Mouse (Mus musculus) layer of hippocampus, adult 8-10 months (tissue): ENCODE results near the gene Swi5. TPM values are rescaled to one million over a fixed set of nuclear protein-coding genes. Genes with fewer than 3 reads are reported as not detected.
"Not testable (repeated sequence)": the region's sequence is repeated elsewhere in the genome, so short reads cannot be mapped to it uniquely, and the experiment has no call there.

ENCODE experiments used
- DNase-seq, 2 experiments: peaks; one replicate each; pipeline ENCODE4 v3.0.0; 2022; ENCODE audit warnings: low spot score in 2 of 2
- total RNA-seq, 4 experiments: library from RNA; stranded (reverse); gene quantifications; 2 replicates each; pipeline ENCODE4 v1.2.4; 2022

Swi5 gene
- total RNA-seq, 4 experiments from 2014 or later, result 192 to 208 (median 196) TPM

- no peak for DNase-seq
Observed at GRCm38 (mm10) chr2:32311443-32312317, 23.8 kb upstream of the Swi5 start.

- DNase-seq, result no peak
Observed at GRCm38 (mm10) chr2:32310096-32310845, 22.4 kb upstream of the Swi5 start.

- DNase-seq, result peak; percentile 21 to 24
Observed at GRCm38 (mm10) chr2:32308870-32309568, 21.1 kb upstream of the Swi5 start.

- peak; percentile 61 to 79 for DNase-seq
Observed at GRCm38 (mm10) chr2:32307941-32308760, 20.3 kb upstream of the Swi5 start.

GRCm38 (mm10) chr2:32307247-32307798, 19.4 kb upstream of the Swi5 start:
- peak in 1 of 2 experiments; percentile 29 for DNase-seq

GRCm38 (mm10) chr2:32306176-32306575, 18.3 kb upstream of the Swi5 start:
- no peak for DNase-seq

- no peak for DNase-seq
Observed at GRCm38 (mm10) chr2:32305668-32306067, 17.8 kb upstream of the Swi5 start.

- DNase-seq, result peak in 1 of 2 experiments; percentile 62
Observed at GRCm38 (mm10) chr2:32304145-32304832, 16.4 kb upstream of the Swi5 start.

GRCm38 (mm10) chr2:32302952-32303351, 15.1 kb upstream of the Swi5 start:
- DNase-seq, result no peak

- DNase-seq, result peak in 1 of 2 experiments; percentile 26
Observed at GRCm38 (mm10) chr2:32299469-32299868, 11.6 kb upstream of the Swi5 start.

- not testable (repeated sequence) for DNase-seq
Observed at GRCm38 (mm10) chr2:32295842-32296241, 8.0 kb upstream of the Swi5 start.

GRCm38 (mm10) chr2:32295285-32295684, 7.4 kb upstream of the Swi5 start:
- no peak for DNase-seq

GRCm38 (mm10) chr2:32294348-32294747, 6.5 kb upstream of the Swi5 start:
- DNase-seq, result no peak

GRCm38 (mm10) chr2:32289578-32289977, 1.7 kb upstream of the Swi5 start:
- no peak for DNase-seq

- DNase-seq, result peak in 1 of 2 experiments; percentile 38
Observed at GRCm38 (mm10) chr2:32288371-32288931, 576 bp upstream of the Swi5 start.

GRCm38 (mm10) chr2:32287334-32287840, 488 bp downstream of the Swi5 start, which contains the start of gene Golga2:
TSS of gene Golga2 (plus strand) at chr2:32287384.
- DNase-seq, result no peak

GRCm38 (mm10) chr2:32283986-32284385, 3.9 kb downstream of the Swi5 start:
- DNase-seq, result no peak

GRCm38 (mm10) chr2:32282727-32283126, 5.1 kb downstream of the Swi5 start:
- DNase-seq, result peak in 1 of 2 experiments; percentile 34

GRCm38 (mm10) chr2:32282289-32282688, 5.6 kb downstream of the Swi5 start:
- DNase-seq, result no peak
